Mouse (Mus musculus) left cerebral cortex, adult 2 months (tissue): ENCODE measurements around the gene Olfr103. TPM values are rescaled to one million over a fixed set of nuclear protein-coding genes. Genes with fewer than 3 reads are reported as not detected.
A peak's percentile ranks its signal among the peaks of the same experiment; 100 is the strongest.

Source experiments
- DNase-seq, 2 experiments: peaks; one replicate each; pipeline ENCODE4 v3.0.0; 2021 to 2022; ENCODE audit warnings: low spot score in 2 of 2, mixed read lengths in 1 of 2; ENCODE audit errors: extremely low spot score in 1 of 2
- H3K27ac ChIP-seq: fragments of 200-600 bp; 2 replicates; pipeline ENCODE4 v1.8.1; 2022
- H3K4me3 ChIP-seq: fragments of 200-600 bp; 2 replicates; pipeline ENCODE4 v1.8.1; 2022
- CTCF ChIP-seq: fragments of 200-600 bp; IDR thresholded peaks from 2 replicates; pipeline ENCODE4 v1.8.1; 2022; ENCODE audit warnings: antibody characterized with exemption, mild to moderate bottlenecking, moderate library complexity
- intact Hi-C: fragments of 180-260 bp; cut with DNase I; formaldehyde crosslinking; loops from one replicate; pipeline ENCODE4 v1.15.1; 2025
- long read RNA-seq, 2 experiments: library from polyadenylated mRNA; stranded (forward); transcript quantifications; one replicate each; pipeline ENCODE4 v2.0.0; 2021; ENCODE audit warnings: borderline mapping rate in 2 of 2
- total RNA-seq, 2 experiments: library from RNA; stranded (reverse); gene quantifications; 2 replicates each; pipeline ENCODE4 v1.2.3; 2021

Gene Olfr103
- not detected for total RNA-seq
- long read RNA-seq, experiment 1, result 0 reads
- long read RNA-seq, experiment 2, result 0 reads

GRCm38 (mm10) chr17:37339598-37339997 lies at the start of gene Olfr103:
Gene Olfr103, minus strand, starts transcription at chr17:37339698.
- DNase-seq, result no peak
- TF ChIP-seq CTCF, result no peak
- H3K27ac ChIP-seq, result no peak within 1 kb of the TSS
- intact Hi-C loops, result no loop called here
- no peak within 1 kb of the TSS for H3K4me3 ChIP-seq

- TF ChIP-seq CTCF, result no peak
- intact Hi-C loops, result no loop called here
- no peak for DNase-seq
- Histone ChIP-seq H3K4me3 (no peak within 1 kb of the TSS), H3K27ac (no peak within 1 kb of the TSS)
Observed at GRCm38 (mm10) chr17:37378733-37379132, 39.2 kb upstream of the Olfr103 start, which contains the start of gene Olfr105-ps. Gene Olfr105-ps, plus strand, starts transcription at chr17:37379033.

GRCm38 (mm10) chr17:37359282-37359681 lies 19.8 kb upstream of the Olfr103 start, which contains the start of gene Olfr104-ps:
Gene Olfr104-ps, plus strand, starts transcription at chr17:37359582.
- no peak for TF ChIP-seq CTCF
- H3K27ac ChIP-seq, result no peak within 1 kb of the TSS
- no peak for DNase-seq
- intact Hi-C loops, result no loop called here
- no peak within 1 kb of the TSS for H3K4me3 ChIP-seq

- H3K4me3 ChIP-seq, result no peak within 1 kb of the TSS
- TF ChIP-seq CTCF, result no peak
- no peak within 1 kb of the TSS for H3K27ac ChIP-seq
- DNase-seq, result no peak
- intact Hi-C loops, result no loop called here
Observed at GRCm38 (mm10) chr17:37316954-37317353, 22.5 kb downstream of the Olfr103 start, which contains the start of gene Olfr102. Gene Olfr102, minus strand, starts transcription at chr17:37317054.

DNA sequence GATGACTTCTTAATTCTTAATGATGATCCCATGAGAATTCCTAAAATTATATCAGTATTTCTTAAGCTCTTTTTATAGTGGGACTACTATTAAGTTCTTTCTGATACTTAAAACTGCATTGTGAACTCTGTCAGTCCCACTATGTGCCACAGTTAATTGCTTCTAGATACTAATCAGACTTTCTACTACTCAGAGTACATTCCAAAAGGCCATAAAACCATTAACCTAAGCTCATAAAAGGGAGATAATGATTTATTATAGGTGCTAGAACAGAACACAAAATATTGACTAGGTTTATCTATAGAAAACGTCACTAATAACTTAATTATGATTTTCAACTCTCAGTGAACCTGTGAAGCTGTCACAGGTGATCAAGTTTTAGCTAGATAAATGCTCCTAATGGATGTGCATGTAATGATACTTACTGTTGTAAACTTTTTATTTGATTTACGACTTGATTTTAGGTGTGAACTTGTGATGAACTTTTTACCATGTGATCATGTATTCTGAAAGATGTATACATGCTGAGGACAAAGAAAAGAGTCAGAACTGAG lies 29.3 kb downstream of the Olfr103 start:
- intact Hi-C loops, result no loop called here
- no peak overlapping the region for H3K27ac ChIP-seq
- H3K4me3 ChIP-seq, result no peak overlapping the region
- no peak for TF ChIP-seq CTCF
- no peak for DNase-seq

DNA sequence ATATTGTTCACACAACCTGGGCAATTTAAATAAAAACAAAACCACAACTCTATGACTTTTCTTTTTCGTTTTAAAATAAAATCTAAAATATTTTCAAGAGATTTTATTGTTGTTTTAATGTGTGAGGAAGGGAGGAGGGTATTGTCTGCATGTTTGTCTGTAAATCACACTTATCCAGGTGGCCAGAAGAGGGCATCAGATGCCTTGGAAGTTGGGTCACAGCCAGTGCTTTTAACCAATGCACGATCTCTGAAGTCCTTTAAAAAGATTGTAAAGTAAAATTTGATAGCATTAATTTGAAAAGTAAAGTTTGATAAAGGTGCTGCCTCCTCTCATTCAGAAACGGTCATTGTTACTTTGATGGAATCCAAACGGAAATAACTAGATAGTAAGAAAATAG lies 31.0 kb downstream of the Olfr103 start:
- no peak for DNase-seq
- intact Hi-C loops, result no loop called here
- H3K27ac ChIP-seq, result no peak overlapping the region
- peak; percentile 39 for TF ChIP-seq CTCF
- H3K4me3 ChIP-seq, result no peak overlapping the region

DNA sequence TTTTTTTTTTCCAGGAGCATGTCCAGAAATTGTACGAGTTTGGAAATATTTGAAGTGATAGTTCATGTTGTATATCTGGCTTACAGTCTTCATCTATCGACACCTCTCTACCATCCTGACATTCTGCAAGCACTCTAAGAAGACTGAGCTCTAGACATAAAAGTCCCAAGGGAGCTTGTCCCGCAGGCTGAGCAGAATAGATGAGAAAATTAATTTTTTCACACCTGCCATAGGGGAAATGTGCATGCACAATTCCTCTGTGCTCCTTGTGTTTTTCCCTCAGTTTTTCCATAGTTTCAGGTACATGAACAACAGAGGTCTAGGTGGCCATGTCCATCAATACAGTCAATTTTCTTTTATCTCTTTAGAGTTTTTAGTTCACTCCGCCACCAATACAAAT lies 35.3 kb downstream of the Olfr103 start, which contains the start of gene Olfr101:
Olfr101 (minus strand) TSS at position 101 of the 400 bp plus-strand sequence.
- intact Hi-C loops, result no loop called here
- H3K4me3 ChIP-seq, result no peak within 1 kb of the TSS
- no peak within 1 kb of the TSS for H3K27ac ChIP-seq
- TF ChIP-seq CTCF, result no peak
- DNase-seq, result no peak

Other genes starting within 250 kb of the Olfr103 start
- not detected for gene Olfr91, start 241.4 kb downstream of the Olfr103 start, total RNA-seq
- not detected for gene Olfr92, start 219.6 kb downstream of the Olfr103 start, total RNA-seq
- gene Olfr93, start 178.2 kb downstream of the Olfr103 start, total RNA-seq, result not detected
- gene Ubd, start 145.8 kb downstream of the Olfr103 start, total RNA-seq, result not detected
- not detected for gene Olfr94, start 138.7 kb downstream of the Olfr103 start, total RNA-seq
- gene Olfr95, start 126.6 kb downstream of the Olfr103 start, total RNA-seq, result not detected
- gene Olfr96, start 119.6 kb downstream of the Olfr103 start, total RNA-seq, result not detected
- not detected for gene Olfr97, start 102.4 kb downstream of the Olfr103 start, total RNA-seq
- not detected for gene Olfr98, start 75.9 kb downstream of the Olfr103 start, total RNA-seq
- 1 to 10 TPM; 3.1 to 3.6 TPM for gene H2-M3, start 69.5 kb downstream of the Olfr103 start, total RNA-seq
- gene Olfr99, start 56.2 kb downstream of the Olfr103 start, total RNA-seq, result not detected
- not detected for gene Olfr101, start 35.4 kb downstream of the Olfr103 start, total RNA-seq
- gene Olfr102, start 22.6 kb downstream of the Olfr103 start, total RNA-seq, result not detected
- gene Olfr104-ps, start 19.9 kb upstream of the Olfr103 start, total RNA-seq, result not detected
- gene Olfr105-ps, start 39.3 kb upstream of the Olfr103 start, total RNA-seq, result not detected
- gene Olfr106-ps, start 50.7 kb upstream of the Olfr103 start, total RNA-seq, result not detected
- not detected for gene Olfr107, start 59.5 kb upstream of the Olfr103 start, total RNA-seq
- gene Olfr108, start 105.8 kb upstream of the Olfr103 start, total RNA-seq, result not detected
- not detected for gene Olfr109, start 119.2 kb upstream of the Olfr103 start, total RNA-seq
- gene H2-M2, start 143.9 kb upstream of the Olfr103 start, total RNA-seq, result not detected
- not detected for gene Olfr110, start 152.8 kb upstream of the Olfr103 start, total RNA-seq
- not detected for gene Olfr111, start 168.3 kb upstream of the Olfr103 start, total RNA-seq
- gene Olfr112, start 229.8 kb upstream of the Olfr103 start, total RNA-seq, result not detected
- not detected for gene Olfr113, start 238.0 kb upstream of the Olfr103 start, total RNA-seq